Mouse (Mus musculus) hindbrain, embryonic 12.5 days (tissue): ENCODE measurements around the gene Dcaf15. TPM values are rescaled to one million over a fixed set of nuclear protein-coding genes. Genes with fewer than 3 reads are reported as not detected.

Source experiments
- ATAC-seq: fragments of 200-750 bp; cut with Nextera tagmentation; 2 replicates; pipeline ENCODE4 v1.8.0; 2017; ENCODE audit warnings: moderate TSS enrichment; ENCODE audit not compliant: low FRiP score
- H3K27ac ChIP-seq: fragments of 300-500 bp; sonication (generic); 2 replicates; pipeline ENCODE4 v1.5.1; 2016; ENCODE audit warnings: mild to moderate bottlenecking
- H3K27me3 ChIP-seq: fragments of 300-500 bp; sonication (generic); 2 replicates; pipeline ENCODE4 v1.6.1; 2016; ENCODE audit warnings: mild to moderate bottlenecking
- H3K36me3 ChIP-seq: fragments of 300-500 bp; sonication (generic); 2 replicates; pipeline ENCODE4 v1.6.1; 2016; ENCODE audit warnings: mild to moderate bottlenecking
- H3K4me1 ChIP-seq: fragments of 300-500 bp; sonication (generic); 2 replicates; pipeline ENCODE4 v1.6.1; 2016
- H3K4me2 ChIP-seq: fragments of 300-500 bp; sonication (generic); replicated peaks from 2 replicates; pipeline ENCODE4 v1.6.1; 2016; ENCODE audit warnings: mild to moderate bottlenecking
- H3K4me3 ChIP-seq: fragments of 300-500 bp; sonication (generic); 2 replicates; pipeline ENCODE4 v1.5.1; 2016; ENCODE audit warnings: mild to moderate bottlenecking
- H3K9ac ChIP-seq: fragments of 300-500 bp; sonication (generic); 2 replicates; pipeline ENCODE4 v1.6.1; 2016; ENCODE audit warnings: mild to moderate bottlenecking, moderate library complexity
- H3K9me3 ChIP-seq: fragments of 300-500 bp; sonication (generic); replicated peaks from 2 replicates; pipeline ENCODE4 v1.6.1; 2016; ENCODE audit warnings: mild to moderate bottlenecking
- WGBS: fragments of 180-500 bp; shearing (Covaris S2); methylation state at CpG from one replicate; pipeline ENCODE4 v1.1.7; 2016; 5-methylcytosine and 5-hydroxymethylcytosine counted together
- polyA plus RNA-seq: library from polyadenylated mRNA; unstranded; fragments of >200 nt; fragmentation: Nextera tagmentation; extraction: Ambion mirVana; gene quantifications from 2 replicates; pipeline ENCODE4 v1.2.1, GENCODE M21; 2016

Dcaf15 gene
- polyA plus RNA-seq, 1 experiment from 2014 or later: 19.7 TPM

GRCm38 (mm10) chr8:84127202-84127901 lies 22.8 kb upstream of the Dcaf15 start:
- Histone ChIP-seq H3K27me3 (peaks cover 3% of the 10 kb centered on the region; the same call in 1 of the 2 replicates), H3K9me3 (no peaks in the 10 kb centered on the region), H3K27ac (no peak overlapping the region), H3K4me2 (no peak overlapping the region), H3K36me3 (peaks cover 9% of the 10 kb centered on the region), H3K9ac (no peak overlapping the region), H3K4me1 (peaks cover 14% of the 10 kb centered on the region; the same call in 1 of the 2 replicates), H3K4me3 (no peak overlapping the region)
- 66% methylated on average over 17 of the region's 17 CpGs for WGBS
- ATAC-seq: no peak

- H3K9me3 ChIP-seq: no peaks in the 10 kb centered on the region
- H3K4me1 ChIP-seq: peaks cover 14% of the 10 kb centered on the region; the same call in 1 of the 2 replicates
- no peak overlapping the region for H3K27ac ChIP-seq
- no peak overlapping the region for H3K9ac ChIP-seq
- 54% methylated on average over 2 of the region's 2 CpGs for WGBS
- peaks cover 3% of the 10 kb centered on the region for H3K36me3 ChIP-seq
- H3K27me3 ChIP-seq: peaks cover 3% of the 10 kb centered on the region; the same call in 1 of the 2 replicates
- no peak overlapping the region for H3K4me2 ChIP-seq
- no peak overlapping the region for H3K4me3 ChIP-seq
- ATAC-seq: no peak
Observed at GRCm38 (mm10) chr8:84126742-84127141, 22.2 kb upstream of the Dcaf15 start.

- H3K36me3 ChIP-seq: no peaks in the 10 kb centered on the region
- no peaks in the 10 kb centered on the region for H3K9me3 ChIP-seq
- no peak within 1 kb of the TSS for H3K4me2 ChIP-seq
- peak within 1 kb of the TSS; percentile 9; the same call in 1 of the 2 replicates for H3K9ac ChIP-seq
- H3K27ac ChIP-seq: peak within 1 kb of the TSS; percentile 13; the same call in 1 of the 2 replicates
- peaks cover under 1% of the 10 kb centered on the region; the same call in 1 of the 2 replicates for H3K27me3 ChIP-seq
- no peak for ATAC-seq
- no peak within 1 kb of the TSS for H3K4me3 ChIP-seq
- WGBS: 46% methylated on average over 7 of the region's 9 CpGs
- H3K4me1 ChIP-seq: peaks cover 11% of the 10 kb centered on the region; the same call in 1 of the 2 replicates
Observed at GRCm38 (mm10) chr8:84125656-84126055, 21.1 kb upstream of the Dcaf15 start, which contains the start of gene Podnl1. Gene Podnl1 (plus strand): TSS chr8:84125989.

GRCm38 (mm10) chr8:84122151-84122550 lies 17.6 kb upstream of the Dcaf15 start:
- H3K9ac ChIP-seq: no peak overlapping the region
- 0 out of 2 replicates have a peak, but pooled peaks cover 3% of the 10 kb centered on the region for H3K9me3 ChIP-seq
- no peak for ATAC-seq
- H3K27me3 ChIP-seq: no peaks in the 10 kb centered on the region
- H3K27ac ChIP-seq: no peak overlapping the region
- H3K4me2 ChIP-seq: no peak overlapping the region
- WGBS: 85% methylated on average over 3 of the region's 3 CpGs
- no peaks in the 10 kb centered on the region for H3K36me3 ChIP-seq
- no peak overlapping the region for H3K4me3 ChIP-seq
- H3K4me1 ChIP-seq: 0 out of 2 replicates have a peak, but pooled peaks cover 2% of the 10 kb centered on the region

GRCm38 (mm10) chr8:84115646-84116045 lies 11.1 kb upstream of the Dcaf15 start:
- Histone ChIP-seq H3K27ac (no peak overlapping the region), H3K9me3 (0 out of 2 replicates have a peak, but pooled peaks cover 3% of the 10 kb centered on the region), H3K4me1 (no peaks in the 10 kb centered on the region), H3K9ac (no peak overlapping the region), H3K27me3 (no peaks in the 10 kb centered on the region), H3K4me3 (no peak overlapping the region), H3K4me2 (no peak overlapping the region), H3K36me3 (no peaks in the 10 kb centered on the region)
- ATAC-seq: no peak
- 81% methylated on average over 6 of the region's 6 CpGs for WGBS

- ATAC-seq: no peak
- H3K4me3 ChIP-seq: no peak overlapping the region
- 0 out of 2 replicates have a peak, but pooled peaks cover 3% of the 10 kb centered on the region for H3K9me3 ChIP-seq
- WGBS: 97% methylated on average over 6 of the region's 6 CpGs
- no peak overlapping the region for H3K9ac ChIP-seq
- no peaks in the 10 kb centered on the region for H3K27me3 ChIP-seq
- no peak overlapping the region for H3K27ac ChIP-seq
- no peak overlapping the region for H3K4me2 ChIP-seq
- H3K4me1 ChIP-seq: peaks cover 28% of the 10 kb centered on the region
- peaks cover 13% of the 10 kb centered on the region; the same call in 1 of the 2 replicates for H3K36me3 ChIP-seq
Observed at GRCm38 (mm10) chr8:84106216-84107040, 1.9 kb upstream of the Dcaf15 start.

DNA sequence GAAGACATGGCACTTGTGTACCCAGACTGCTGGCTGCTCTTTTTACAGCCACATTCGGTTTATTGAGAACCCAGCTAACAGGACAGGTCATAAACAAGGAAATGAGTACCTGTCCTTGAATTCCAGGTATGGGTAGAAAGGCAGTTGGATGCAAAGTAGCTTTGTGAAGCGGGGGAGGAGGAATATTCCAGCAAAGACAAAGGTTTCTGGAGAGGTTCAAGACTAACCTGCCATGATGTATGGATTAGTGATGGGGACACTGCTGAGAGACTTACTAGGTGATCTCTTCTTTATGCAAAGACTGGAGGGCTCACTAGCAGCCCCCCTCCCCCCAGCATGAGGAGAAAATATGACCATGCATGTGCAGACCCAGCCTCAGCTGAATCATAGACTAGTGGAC lies 1.1 kb upstream of the Dcaf15 start:
- 0 out of 2 replicates have a peak, but pooled peaks cover 3% of the 10 kb centered on the region for H3K9me3 ChIP-seq
- no peaks in the 10 kb centered on the region for H3K27me3 ChIP-seq
- ATAC-seq: no peak
- peaks cover 16% of the 10 kb centered on the region; the same call in 1 of the 2 replicates for H3K36me3 ChIP-seq
- WGBS: 84% methylated on average over 2 of the region's 2 CpGs
- H3K4me1 ChIP-seq: peaks cover 30% of the 10 kb centered on the region
- H3K4me2 ChIP-seq: 0 out of 2 replicates have a peak overlapping the region, but pooled peaks have one; percentile 49
- no peak overlapping the region for H3K4me3 ChIP-seq
- peak overlapping the region; percentile 86 for H3K27ac ChIP-seq
- H3K9ac ChIP-seq: no peak overlapping the region

GRCm38 (mm10) chr8:84104221-84104620 lies 347 bp downstream of the Dcaf15 start:
- Histone ChIP-seq H3K27me3 (no peaks in the 10 kb centered on the region), H3K4me3 (peak overlapping the region; percentile 65), H3K36me3 (peaks cover 25% of the 10 kb centered on the region), H3K9me3 (0 out of 2 replicates have a peak, but pooled peaks cover 3% of the 10 kb centered on the region), H3K9ac (peak overlapping the region; percentile 81), H3K4me2 (peak overlapping the region; percentile 86), H3K27ac (peak overlapping the region; percentile 94), H3K4me1 (peaks cover 30% of the 10 kb centered on the region)
- ATAC-seq: peak; percentile 81
- WGBS: 0% methylated on average over 24 of the region's 29 CpGs

GRCm38 (mm10) chr8:84103601-84104000 lies 967 bp downstream of the Dcaf15 start:
- H3K9ac ChIP-seq: peak overlapping the region; percentile 81
- no peak for ATAC-seq
- WGBS: 58% methylated on average over 3 of the region's 3 CpGs
- peaks cover 31% of the 10 kb centered on the region for H3K36me3 ChIP-seq
- H3K9me3 ChIP-seq: 0 out of 2 replicates have a peak, but pooled peaks cover 3% of the 10 kb centered on the region
- H3K4me1 ChIP-seq: peaks cover 30% of the 10 kb centered on the region
- H3K27ac ChIP-seq: peak overlapping the region; percentile 94
- peak overlapping the region; percentile 65 for H3K4me3 ChIP-seq
- H3K27me3 ChIP-seq: no peaks in the 10 kb centered on the region
- peak overlapping the region; percentile 86 for H3K4me2 ChIP-seq

DNA sequence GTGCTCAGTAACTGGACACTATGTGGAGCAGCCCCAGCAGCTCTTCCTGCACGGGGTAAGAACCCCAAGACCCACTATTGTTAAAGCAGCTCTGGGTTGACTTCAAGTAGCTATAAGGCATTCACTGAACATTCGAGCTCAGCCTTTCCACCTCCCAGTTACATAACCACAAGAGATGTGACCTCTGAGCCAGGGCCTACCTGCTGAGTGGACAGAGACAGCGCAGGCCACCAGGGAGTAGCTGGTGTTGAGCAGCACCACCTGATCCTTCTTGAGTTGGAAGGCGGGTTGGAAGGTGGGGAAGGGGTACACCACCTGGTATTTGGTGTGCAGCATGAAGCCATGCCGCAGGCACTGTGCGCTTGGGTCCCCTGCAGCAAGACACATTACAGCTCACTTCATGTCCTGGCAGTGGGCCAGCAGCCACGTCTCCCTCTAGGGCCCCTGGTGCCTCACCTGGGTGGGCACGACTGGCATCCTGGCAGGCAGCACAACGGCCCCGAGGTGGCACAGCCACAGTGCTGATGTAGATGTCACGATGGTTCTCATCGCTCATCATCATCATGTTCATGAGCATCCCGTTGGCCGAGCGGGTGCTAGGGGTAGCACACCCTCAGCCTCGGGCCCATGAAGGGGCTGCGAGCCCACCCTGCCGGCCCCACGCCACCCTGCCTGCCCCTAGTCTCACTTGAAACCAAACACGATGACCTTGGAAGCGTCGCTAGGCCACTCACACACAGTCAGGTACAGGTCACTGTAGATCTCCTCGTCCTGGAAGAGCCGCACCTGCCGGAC lies 2.9 kb downstream of the Dcaf15 start:
- Histone ChIP-seq H3K27me3 (no peaks in the 10 kb centered on the region), H3K9ac (no peak overlapping the region), H3K4me3 (no peak overlapping the region), H3K4me1 (peaks cover 30% of the 10 kb centered on the region), H3K9me3 (no peaks in the 10 kb centered on the region), H3K36me3 (peaks cover 50% of the 10 kb centered on the region), H3K4me2 (no peak overlapping the region), H3K27ac (no peak overlapping the region)
- WGBS: 95% methylated on average over 25 of the region's 25 CpGs
- ATAC-seq: no peak

DNA sequence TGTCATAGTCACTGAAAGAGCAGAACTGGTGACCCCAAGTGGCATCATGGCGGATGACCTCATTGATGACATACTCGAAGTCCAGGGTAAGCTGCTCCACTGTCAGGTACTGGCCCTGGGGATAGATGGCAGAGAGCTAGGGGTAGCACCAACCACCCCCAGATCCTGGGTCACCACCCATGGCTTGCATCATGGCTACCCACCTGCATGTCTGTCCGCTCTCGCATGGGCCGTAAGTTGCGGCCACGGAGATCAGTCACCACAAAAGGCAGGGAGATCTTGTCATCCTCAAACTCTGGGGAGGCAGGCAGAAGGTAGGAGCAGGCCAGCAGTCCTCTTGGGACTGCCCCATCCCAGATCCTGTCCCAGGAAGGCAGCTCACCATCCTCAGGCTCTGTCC lies 6.2 kb downstream of the Dcaf15 start:
- H3K9ac ChIP-seq: no peak overlapping the region
- H3K36me3 ChIP-seq: peaks cover 83% of the 10 kb centered on the region
- 95% methylated on average over 7 of the region's 7 CpGs for WGBS
- ATAC-seq: no peak
- H3K4me1 ChIP-seq: peaks cover 17% of the 10 kb centered on the region
- no peak overlapping the region for H3K4me3 ChIP-seq
- H3K27ac ChIP-seq: no peak overlapping the region
- H3K4me2 ChIP-seq: no peak overlapping the region
- H3K9me3 ChIP-seq: no peaks in the 10 kb centered on the region
- H3K27me3 ChIP-seq: no peaks in the 10 kb centered on the region
